Mouse (Mus musculus): ENCODE data around the gene Tfeb. TPM values are rescaled to one million over a fixed set of nuclear protein-coding genes. Genes with fewer than 3 reads are reported as not detected.

The Tfeb gene
- polyA plus RNA-seq, 1 experiment from 2014 or later = 4.5 TPM

DNA sequence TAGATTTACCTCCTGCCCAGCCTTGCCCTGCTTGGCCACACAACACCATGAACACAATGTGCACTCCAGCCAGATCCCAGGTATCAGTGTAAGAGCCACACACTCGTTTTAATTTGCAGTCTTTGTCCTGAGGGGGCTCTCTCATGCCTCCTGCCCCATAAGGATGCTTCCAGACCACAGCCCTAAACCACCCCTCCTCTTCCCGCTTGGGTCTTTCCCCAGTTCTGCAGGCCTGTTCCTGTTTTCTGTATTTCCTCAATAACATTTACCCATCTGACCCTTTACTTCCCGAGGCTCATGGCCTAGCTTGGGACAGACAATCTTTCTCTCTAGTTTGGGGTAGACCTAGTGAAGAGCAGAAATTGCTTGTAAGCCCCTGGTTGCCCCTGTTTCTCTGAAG lies 21.8 kb upstream of the Tfeb start:
- H3K27me3 ChIP-seq (replicated peaks) = no peaks in the 10 kb centered on the region
- H3K27ac ChIP-seq = no peak overlapping the region
- 59% methylated on average over 3 of the region's 3 CpGs for WGBS
- H3K4me2 ChIP-seq (replicated peaks) = no peak overlapping the region
- H3K9me3 ChIP-seq = no peaks in the 10 kb centered on the region
- no peak overlapping the region for H3K4me3 ChIP-seq
- no peak for ATAC-seq (ENCODE audit: low FRiP score, low read depth)
- no peak overlapping the region for H3K9ac ChIP-seq
- no peaks in the 10 kb centered on the region for H3K4me1 ChIP-seq
- H3K36me3 ChIP-seq = no peaks in the 10 kb centered on the region

DNA sequence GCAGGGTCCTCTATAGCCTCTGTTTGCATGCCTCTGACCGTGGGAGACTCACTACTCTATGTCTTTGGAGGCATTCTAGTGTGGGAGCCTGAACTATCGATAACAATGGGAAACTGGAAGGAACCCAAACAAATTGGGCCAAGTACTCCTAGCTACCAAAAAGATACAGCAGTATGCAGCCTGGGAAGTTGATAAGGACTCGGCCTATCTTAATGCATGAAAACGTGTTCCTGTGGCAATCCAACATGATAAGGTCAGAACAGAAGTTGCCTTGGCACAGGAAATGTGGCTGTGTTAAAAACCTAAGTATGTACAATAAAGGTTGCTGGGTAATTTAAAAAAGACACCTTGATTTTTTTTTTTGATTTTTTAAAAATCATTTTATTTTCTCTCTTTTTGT lies 15.6 kb upstream of the Tfeb start:
- no peak for ATAC-seq (ENCODE audit: low FRiP score, low read depth)
- no peak overlapping the region for H3K4me2 ChIP-seq (replicated peaks)
- 92% methylated on average over 4 of the region's 4 CpGs for WGBS

DNA sequence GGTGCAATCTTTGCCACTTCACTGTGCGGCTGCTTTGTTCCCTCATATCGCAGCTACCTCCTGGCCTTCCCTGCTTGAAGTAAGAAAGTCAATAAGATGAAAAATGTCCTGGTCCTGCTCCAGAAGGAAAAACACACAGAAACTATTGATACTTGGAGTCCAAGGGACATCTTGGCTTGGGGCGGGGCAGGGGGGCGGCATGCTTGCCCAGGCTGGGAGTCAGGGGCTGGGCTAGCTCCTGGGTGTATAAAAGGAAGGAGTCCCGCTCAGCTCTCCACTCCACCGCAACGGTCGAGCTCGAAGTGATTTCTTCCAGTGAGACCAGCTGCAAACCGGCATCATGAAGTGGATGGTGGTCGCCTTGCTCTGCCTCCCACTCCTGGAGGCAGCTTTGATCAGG lies 10.3 kb upstream of the Tfeb start, which contains the start of gene Pgc:
TSS of gene Pgc (plus strand) at position 277 of the 400 bp plus-strand sequence.
- 79% methylated on average over 11 of the region's 11 CpGs for WGBS
- Histone ChIP-seq H3K9me3 (no peaks in the 10 kb centered on the region), H3K9ac (no peak within 1 kb of the TSS), H3K4me1 (no peaks in the 10 kb centered on the region), H3K27me3 (replicated peaks) (no peaks in the 10 kb centered on the region), H3K4me3 (no peak within 1 kb of the TSS), H3K36me3 (no peaks in the 10 kb centered on the region), H3K4me2 (replicated peaks) (no peak within 1 kb of the TSS), H3K27ac (no peak within 1 kb of the TSS)
- no peak for ATAC-seq (ENCODE audit: low FRiP score, low read depth)

More for the DNA sequence above, 15.6 kb upstream of the Tfeb start:
- H3K9ac ChIP-seq = no peak overlapping the region
- H3K36me3 ChIP-seq = no peaks in the 10 kb centered on the region
- no peaks in the 10 kb centered on the region for H3K9me3 ChIP-seq
- H3K4me3 ChIP-seq = no peak overlapping the region
- no peaks in the 10 kb centered on the region for H3K27me3 ChIP-seq (replicated peaks)
- no peak overlapping the region for H3K27ac ChIP-seq
- H3K4me1 ChIP-seq = no peaks in the 10 kb centered on the region

DNA sequence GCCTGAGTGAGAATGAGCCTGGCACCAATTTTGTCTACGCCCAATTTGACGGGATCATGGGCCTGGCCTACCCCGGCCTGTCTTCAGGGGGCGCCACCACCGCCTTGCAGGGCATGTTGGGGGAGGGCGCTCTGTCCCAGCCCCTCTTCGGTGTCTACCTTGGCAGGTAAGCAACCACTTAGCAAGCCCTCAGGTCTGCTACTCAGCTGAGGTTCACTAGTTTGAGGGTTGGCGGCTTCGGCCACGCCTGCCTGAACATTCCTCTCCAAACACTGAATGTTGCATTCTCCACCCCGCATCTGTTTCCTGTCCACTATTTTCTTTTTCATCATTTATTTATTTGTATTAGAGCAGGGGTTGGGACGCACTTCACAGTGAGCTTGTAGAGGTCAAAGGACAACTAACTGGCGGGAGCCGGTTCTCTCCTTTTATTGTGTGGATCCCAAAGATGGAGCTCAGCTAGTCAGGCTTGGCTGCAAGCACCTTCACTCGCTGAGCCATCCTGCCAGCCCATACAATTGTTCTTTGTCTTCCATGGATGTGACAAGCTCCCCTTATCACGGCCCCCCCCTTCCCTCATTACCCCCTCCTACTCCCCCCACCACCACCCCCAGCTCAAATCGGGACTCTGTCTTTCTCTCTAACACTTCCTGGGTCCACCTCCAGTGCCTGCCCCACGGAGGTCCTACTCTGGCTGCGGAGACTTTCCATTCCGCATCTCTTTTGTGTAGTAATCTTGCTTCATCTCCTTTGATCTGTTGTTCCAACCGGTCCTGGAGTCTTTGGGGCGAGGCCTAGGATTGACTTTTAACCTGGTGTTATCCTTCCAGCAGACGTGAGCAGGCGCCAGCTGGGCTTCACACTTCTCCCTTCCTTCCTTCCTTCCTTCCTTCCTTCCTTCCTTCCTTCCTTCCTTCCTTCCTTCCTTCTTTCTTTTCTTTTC lies 5.9 kb upstream of the Tfeb start:
- Histone ChIP-seq H3K4me2 (replicated peaks) (no peak overlapping the region), H3K27ac (no peak overlapping the region), H3K27me3 (replicated peaks) (no peaks in the 10 kb centered on the region; the same call in 1 of the 2 replicates), H3K4me3 (no peak overlapping the region), H3K9ac (no peak overlapping the region), H3K36me3 (no peaks in the 10 kb centered on the region), H3K9me3 (no peaks in the 10 kb centered on the region), H3K4me1 (no peaks in the 10 kb centered on the region)
- no peak for ATAC-seq (ENCODE audit: low FRiP score, low read depth)
- 56% methylated on average over 24 of the region's 24 CpGs for WGBS

DNA sequence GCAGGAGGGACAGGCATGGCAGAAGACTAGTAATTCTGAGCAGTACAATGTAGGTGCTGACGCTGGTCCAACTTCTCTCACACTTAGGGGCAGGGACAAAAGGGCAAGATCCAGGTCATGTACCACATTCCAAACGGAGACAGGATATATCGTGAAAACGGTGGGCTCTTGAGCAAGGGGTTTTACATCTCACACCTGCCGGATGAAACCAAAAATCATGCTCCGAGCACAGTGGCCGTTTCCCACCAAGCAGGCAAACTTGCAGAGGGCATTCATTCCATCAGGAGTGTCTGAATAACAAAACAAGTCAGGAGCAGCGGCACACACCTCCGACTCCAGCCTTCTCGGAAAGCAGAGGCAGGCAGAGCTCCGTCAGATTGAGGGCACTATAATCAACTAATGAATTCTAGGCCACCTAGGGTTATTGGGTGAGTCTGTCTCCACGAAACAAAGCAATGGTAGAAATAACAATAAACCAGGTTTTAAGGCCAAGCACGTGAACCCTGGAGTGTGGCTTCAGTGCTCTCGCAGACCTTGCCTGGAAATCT lies 1.2 kb upstream of the Tfeb start:
- Histone ChIP-seq H3K27ac (no peak overlapping the region), H3K9me3 (no peaks in the 10 kb centered on the region), H3K27me3 (replicated peaks) (peaks cover 27% of the 10 kb centered on the region), H3K36me3 (no peaks in the 10 kb centered on the region), H3K4me3 (no peak overlapping the region), H3K4me2 (replicated peaks) (no peak overlapping the region), H3K9ac (no peak overlapping the region), H3K4me1 (peaks cover 26% of the 10 kb centered on the region)
- ATAC-seq (ENCODE audit: low FRiP score, low read depth) = no peak
- WGBS = 69% methylated on average over 14 of the region's 14 CpGs

DNA sequence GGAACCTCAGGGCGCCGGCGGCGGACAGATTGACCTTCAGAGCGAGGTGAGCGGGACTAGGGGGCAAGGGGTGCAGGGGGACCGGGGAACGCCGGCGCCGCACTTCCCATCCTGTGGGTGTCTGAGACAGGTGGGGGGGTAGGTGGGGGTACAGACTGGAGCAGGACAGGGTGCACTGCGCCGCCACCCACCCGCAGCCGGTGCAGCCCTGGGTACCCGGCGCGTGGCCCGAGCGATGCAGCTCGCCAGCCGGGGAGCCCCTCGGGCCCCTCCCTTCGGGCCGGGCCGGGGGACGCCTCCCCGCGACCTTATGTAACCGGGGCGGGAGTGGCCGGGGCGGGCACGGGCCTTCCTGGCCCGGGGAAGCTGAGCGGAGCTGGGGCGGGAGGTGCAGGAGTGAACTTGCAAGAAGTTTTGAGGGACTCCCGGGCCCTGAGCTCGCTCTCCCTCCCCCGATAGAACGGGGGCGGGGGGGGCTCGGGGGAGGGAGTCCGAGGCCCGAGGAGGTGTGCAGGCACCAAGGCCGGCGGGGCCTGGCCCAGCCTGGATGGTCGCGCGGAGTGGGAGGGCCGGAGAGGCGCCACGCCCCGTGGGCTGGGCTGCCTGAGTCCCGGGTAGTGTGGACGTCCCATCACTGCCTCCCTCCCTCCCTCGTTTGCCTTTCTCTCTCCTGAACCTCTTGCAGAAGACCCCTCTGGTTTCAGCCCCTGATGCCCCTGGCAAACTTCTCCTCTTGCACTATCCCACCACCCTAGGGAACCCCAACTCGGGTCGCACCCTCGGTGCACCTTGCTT lies 638 bp downstream of the Tfeb start:
- peak overlapping the region; percentile 94 for H3K4me2 ChIP-seq (replicated peaks)
- under 1% methylated on average over 58 of the region's 60 CpGs for WGBS
- H3K4me3 ChIP-seq = peak overlapping the region; percentile 47
- H3K36me3 ChIP-seq = no peaks in the 10 kb centered on the region
- no peaks in the 10 kb centered on the region for H3K9me3 ChIP-seq
- peak overlapping the region; percentile 53 for H3K9ac ChIP-seq
- H3K27ac ChIP-seq = no peak overlapping the region
- peak; percentile 82 for ATAC-seq (ENCODE audit: low FRiP score, low read depth)
- peaks cover 32% of the 10 kb centered on the region for H3K27me3 ChIP-seq (replicated peaks)
- peaks cover 26% of the 10 kb centered on the region for H3K4me1 ChIP-seq

DNA sequence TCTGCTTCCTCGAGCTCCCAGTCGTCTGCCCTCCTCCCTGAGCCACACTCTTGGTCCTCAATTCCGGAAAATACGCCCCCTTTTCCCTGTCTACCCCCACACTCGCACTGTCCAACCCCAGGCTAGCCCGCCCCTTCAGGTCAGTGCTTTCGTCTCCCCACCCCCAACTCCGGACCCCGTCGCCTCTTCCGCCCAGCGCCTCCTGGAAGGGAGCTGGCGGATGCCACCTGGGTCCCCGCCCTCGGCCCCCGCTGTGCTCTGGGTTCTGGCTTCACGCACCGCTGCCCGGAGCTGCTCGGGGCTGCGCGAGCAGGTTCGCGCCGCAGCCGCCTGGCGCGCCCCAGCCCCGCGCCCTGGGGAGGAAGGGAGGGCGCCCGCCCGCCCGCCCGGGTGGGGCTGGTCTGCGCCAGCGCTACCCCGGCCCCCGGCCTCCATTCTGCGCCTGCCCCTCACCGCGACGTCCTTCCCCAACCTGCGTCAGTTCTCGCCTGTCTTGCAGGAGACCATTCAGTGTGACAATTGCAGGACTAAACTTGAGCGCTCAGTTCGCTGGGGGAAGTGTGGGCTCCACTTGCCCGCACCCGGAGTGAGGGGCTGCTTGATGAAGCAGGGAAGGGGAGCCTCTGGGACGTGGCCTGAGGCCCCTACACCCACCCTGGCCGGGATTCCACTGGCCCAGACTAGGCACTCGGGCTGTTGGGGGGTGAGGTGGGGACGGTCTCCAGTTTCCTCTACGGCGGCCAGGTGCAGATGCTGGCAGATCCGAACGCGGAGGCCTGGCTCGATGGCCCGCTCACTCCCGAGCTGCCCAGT lies 1.4 kb downstream of the Tfeb start:
- Histone ChIP-seq H3K27me3 (replicated peaks) (peaks cover 32% of the 10 kb centered on the region), H3K27ac (no peak overlapping the region)
- ATAC-seq (ENCODE audit: low FRiP score, low read depth) = peak; percentile 34

DNA sequence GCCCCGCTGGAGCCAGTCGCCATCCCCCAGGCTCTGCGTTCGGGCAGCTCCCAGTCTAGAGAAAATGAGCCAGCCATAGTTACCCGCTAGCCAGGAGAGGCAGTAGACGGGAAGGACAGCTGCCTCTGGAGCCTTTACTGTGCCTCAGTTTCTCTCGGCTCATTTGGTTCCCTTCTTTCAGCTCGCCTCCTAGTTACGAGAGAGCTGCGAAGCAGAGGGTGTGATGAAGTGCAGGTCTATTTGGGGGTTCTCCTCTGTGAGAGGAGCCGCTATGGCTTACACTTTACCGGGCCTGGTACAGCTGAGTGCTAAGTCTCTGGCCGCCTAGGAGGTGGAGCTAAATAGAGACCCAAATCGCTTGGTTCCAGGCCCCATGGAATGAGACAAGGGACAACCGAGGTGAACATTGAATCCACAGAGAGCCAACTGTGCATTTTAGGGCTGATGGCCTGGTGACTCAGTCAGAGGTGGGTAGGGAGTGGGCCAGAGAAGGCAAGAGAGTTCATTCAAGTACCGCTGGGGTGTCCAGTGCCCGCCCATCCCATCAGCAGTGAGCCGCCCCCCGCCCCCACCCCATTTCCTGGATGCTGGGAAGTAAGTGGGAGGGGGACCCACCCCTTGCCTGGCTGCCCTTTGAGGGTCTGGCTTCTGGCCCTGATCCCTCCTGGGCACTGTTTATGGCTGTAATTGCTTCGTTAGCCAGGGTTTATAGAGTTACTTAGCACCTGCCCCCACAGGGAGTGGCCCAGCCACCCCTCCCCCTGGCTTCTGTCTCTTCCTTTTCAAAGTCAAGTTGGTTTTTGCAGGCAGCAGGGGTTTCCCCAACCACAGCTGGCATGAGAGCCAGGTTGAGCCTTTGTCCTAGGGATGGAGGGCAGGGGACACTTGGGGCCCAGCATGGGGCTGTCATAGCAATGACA lies 2.3 kb downstream of the Tfeb start:
- Histone ChIP-seq H3K4me1 (peaks cover 26% of the 10 kb centered on the region), H3K4me2 (replicated peaks) (peak overlapping the region; percentile 94), H3K27me3 (replicated peaks) (peaks cover 32% of the 10 kb centered on the region), H3K36me3 (no peaks in the 10 kb centered on the region), H3K27ac (no peak overlapping the region), H3K4me3 (peak overlapping the region; percentile 47), H3K9me3 (no peaks in the 10 kb centered on the region), H3K9ac (no peak overlapping the region; the same call in 1 of the 2 replicates)
- WGBS = 1% methylated on average over 20 of the region's 20 CpGs
- 0 out of 2 replicates have a peak, but pooled peaks have one; percentile 10 for ATAC-seq (ENCODE audit: low FRiP score, low read depth)

More for the DNA sequence above, 1.4 kb downstream of the Tfeb start:
- Histone ChIP-seq H3K4me3 (peak overlapping the region; percentile 47), H3K4me1 (peaks cover 26% of the 10 kb centered on the region), H3K9me3 (no peaks in the 10 kb centered on the region), H3K4me2 (replicated peaks) (peak overlapping the region; percentile 94), H3K9ac (peak overlapping the region; percentile 53), H3K36me3 (no peaks in the 10 kb centered on the region)
- under 1% methylated on average over 60 of the region's 61 CpGs for WGBS

DNA sequence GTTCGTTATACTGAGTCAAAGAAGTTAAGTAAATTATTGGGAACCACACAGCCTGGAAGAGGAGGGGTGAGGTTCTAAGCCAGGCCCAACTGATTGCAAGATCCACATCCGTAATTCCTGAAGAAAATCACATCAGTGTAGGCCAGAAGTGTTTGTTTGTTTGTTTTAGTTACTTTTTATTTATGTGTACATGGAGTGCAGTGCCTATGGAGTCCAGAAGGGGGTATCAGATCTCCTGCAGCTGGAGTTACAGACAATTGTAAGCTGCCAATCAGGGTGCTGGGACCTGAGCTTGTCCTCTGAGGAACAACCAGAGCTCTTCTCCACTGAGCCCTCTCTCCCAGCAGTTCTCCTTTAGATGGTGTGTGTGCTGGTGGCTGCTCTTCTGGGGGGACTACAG lies 3.4 kb downstream of the Tfeb start:
- H3K36me3 ChIP-seq = no peaks in the 10 kb centered on the region
- no peak overlapping the region for H3K4me3 ChIP-seq
- H3K9me3 ChIP-seq = no peaks in the 10 kb centered on the region
- H3K4me2 ChIP-seq (replicated peaks) = no peak overlapping the region
- H3K27me3 ChIP-seq (replicated peaks) = peaks cover 32% of the 10 kb centered on the region
- ATAC-seq (ENCODE audit: low FRiP score, low read depth) = no peak
- WGBS = 55% methylated on average over 2 of the region's 2 CpGs
- peaks cover 26% of the 10 kb centered on the region for H3K4me1 ChIP-seq
- no peak overlapping the region for H3K27ac ChIP-seq
- no peak overlapping the region for H3K9ac ChIP-seq

DNA sequence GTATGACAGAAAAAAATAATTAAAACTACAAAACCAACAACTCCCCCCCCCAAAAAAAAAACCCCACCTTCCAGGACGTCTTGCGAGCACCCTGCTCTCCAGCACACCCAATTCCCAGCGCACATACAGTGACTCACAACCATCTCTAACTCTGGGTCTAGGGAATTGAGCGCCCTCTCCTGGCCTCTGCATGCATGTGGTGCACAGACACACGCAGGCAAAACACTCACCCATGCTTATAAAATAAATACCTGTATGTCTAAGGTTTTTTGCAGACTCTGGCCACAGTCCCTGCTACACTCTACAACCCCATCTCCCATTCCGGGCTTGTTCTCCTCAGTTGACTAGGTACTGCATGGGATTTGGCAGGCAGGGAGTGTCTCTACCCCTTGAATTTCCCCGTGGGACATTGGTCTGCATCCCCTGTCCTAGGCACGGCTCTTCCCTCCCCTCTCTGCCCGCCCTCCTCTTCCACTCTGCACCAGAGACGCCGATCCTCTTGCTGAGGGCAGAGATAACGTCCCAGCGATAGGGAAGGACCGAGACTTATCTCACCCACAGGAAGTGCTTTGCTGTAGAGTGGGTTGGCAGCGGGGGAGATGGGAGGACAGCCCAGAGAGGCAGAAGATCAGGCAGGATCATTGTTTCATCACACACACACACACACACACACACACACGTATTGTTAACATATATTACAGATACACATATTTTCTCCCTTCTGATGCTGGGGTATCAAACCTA lies 6.3 kb downstream of the Tfeb start:
- no peak overlapping the region for H3K4me2 ChIP-seq (replicated peaks)
- no peaks in the 10 kb centered on the region for H3K9me3 ChIP-seq
- H3K4me1 ChIP-seq = peaks cover 15% of the 10 kb centered on the region
- no peak overlapping the region for H3K9ac ChIP-seq
- H3K27ac ChIP-seq = no peak overlapping the region
- H3K4me3 ChIP-seq = no peak overlapping the region
- 48% methylated on average over 16 of the region's 16 CpGs for WGBS
- H3K27me3 ChIP-seq (replicated peaks) = peaks cover 21% of the 10 kb centered on the region
- ATAC-seq (ENCODE audit: low FRiP score, low read depth) = no peak
- no peaks in the 10 kb centered on the region for H3K36me3 ChIP-seq

Measured in neural tube, embryonic 12.5 days (tissue).